Mouse (Mus musculus) layer of hippocampus, adult 11-12 months (tissue): ENCODE data around the gene Hoxa4.

Source experiments
- DNase-seq: peaks from one replicate; pipeline ENCODE4 v3.0.0; 2022; ENCODE audit warnings: low spot score

Hoxa4 gene

DNA sequence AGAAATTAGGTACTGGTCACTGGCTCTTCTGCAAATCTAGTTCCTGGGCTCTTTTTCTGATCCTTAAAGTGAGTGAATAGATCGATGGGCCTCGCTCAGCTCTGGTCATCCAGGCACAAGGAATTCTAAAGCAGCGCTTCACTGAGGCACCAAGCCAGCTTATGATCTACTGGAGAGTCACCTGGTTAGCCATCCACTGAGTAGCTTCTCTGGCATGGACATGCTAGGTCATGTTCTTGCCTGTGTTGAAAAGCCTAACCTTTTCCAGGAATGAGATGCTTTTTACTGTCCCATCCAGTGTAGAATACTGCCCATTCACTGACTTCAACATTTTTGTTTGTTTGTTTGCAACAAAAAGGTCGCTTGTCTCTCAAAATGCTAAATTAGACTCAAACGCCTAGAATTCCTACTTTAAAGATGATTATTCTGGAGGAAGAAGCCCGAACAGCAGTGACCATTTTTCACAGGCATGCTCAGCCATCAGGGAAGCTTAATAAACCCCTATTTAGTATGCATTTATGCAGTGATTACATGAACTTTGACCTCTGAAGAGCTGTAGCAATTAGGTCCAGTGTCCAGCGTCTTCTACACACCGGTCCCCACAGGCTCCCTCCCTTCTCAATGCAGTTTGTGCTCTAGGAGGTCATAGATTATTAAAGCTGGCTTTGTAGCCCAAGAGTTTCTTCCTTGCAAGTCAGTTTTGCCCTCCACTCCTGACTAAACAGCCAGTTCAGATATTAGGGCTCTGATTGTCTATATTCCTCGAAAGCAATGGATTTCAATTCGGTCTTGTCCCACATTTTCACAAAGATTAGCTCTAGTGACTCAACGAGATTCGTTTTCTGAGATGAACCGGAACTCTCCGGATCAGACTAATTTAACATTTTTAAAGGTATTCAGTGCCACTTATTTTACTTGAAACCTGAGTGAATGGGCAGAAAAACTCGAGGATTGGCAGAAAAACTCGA is 39.0 kb downstream of the Hoxa4 start:
- DNase-seq, result no peak

GRCm38 (mm10) chr6:52151571-52151970 is 40.0 kb downstream of the Hoxa4 start:
- DNase-seq, result no peak

- no peak for DNase-seq
These were observed 41.1 kb downstream of the Hoxa4 start for GRCm38 (mm10) chr6:52150401-52150966.
